Mouse (Mus musculus) kidney, postnatal 25 days (tissue): ENCODE measurements around the gene Akt1s1.
"Not testable (repeated sequence)": the region's sequence is repeated elsewhere in the genome, so short reads cannot be mapped to it uniquely, and the experiment has no call there.

Source experiments
- DNase-seq, 2 experiments: peaks; one replicate each; pipeline ENCODE4 v3.0.0; 2021; ENCODE audit warnings: mixed read lengths in 2 of 2

Gene Akt1s1

GRCm38 (mm10) chr7:44869697-44870528 lies 21.1 kb downstream of the Akt1s1 start, which contains the start of gene Ptov1:
Gene Ptov1, minus strand, starts transcription at chr7:44869788.
- peak; percentile 93 to 97 for DNase-seq

GRCm38 (mm10) chr7:44870614-44871013 lies 21.8 kb downstream of the Akt1s1 start:
- no peak for DNase-seq

- DNase-seq = no peak
Measured at GRCm38 (mm10) chr7:44871181-44871580, 22.4 kb downstream of the Akt1s1 start.

GRCm38 (mm10) chr7:44871774-44872173 lies 23.0 kb downstream of the Akt1s1 start:
- DNase-seq = not testable (repeated sequence)

- no peak for DNase-seq
Measured at GRCm38 (mm10) chr7:44877833-44878232, 29.0 kb downstream of the Akt1s1 start.

GRCm38 (mm10) chr7:44883036-44883435 lies 34.2 kb downstream of the Akt1s1 start:
- no peak for DNase-seq

- DNase-seq = no peak
Measured at GRCm38 (mm10) chr7:44884637-44885036, 35.8 kb downstream of the Akt1s1 start.

- no peak for DNase-seq
Measured at GRCm38 (mm10) chr7:44886964-44887363, 38.2 kb downstream of the Akt1s1 start.

- DNase-seq = no peak
Measured at GRCm38 (mm10) chr7:44888256-44889105, 39.7 kb downstream of the Akt1s1 start.

GRCm38 (mm10) chr7:44890180-44890579 lies 41.4 kb downstream of the Akt1s1 start:
- peak in 1 of 2 experiments; percentile 49 for DNase-seq

GRCm38 (mm10) chr7:44890737-44891136 lies 41.9 kb downstream of the Akt1s1 start:
- peak in 1 of 2 experiments; percentile 46 for DNase-seq

- DNase-seq = peak in 1 of 2 experiments; percentile 38
Measured at GRCm38 (mm10) chr7:44891611-44892010, 42.8 kb downstream of the Akt1s1 start.

- peak; percentile 96 for DNase-seq
Measured at GRCm38 (mm10) chr7:44892276-44892921, 43.6 kb downstream of the Akt1s1 start, which contains the start of gene Med25. Gene Med25, minus strand, starts transcription at chr7:44892712.

GRCm38 (mm10) chr7:44893197-44893596 lies 44.4 kb downstream of the Akt1s1 start:
- DNase-seq = no peak

- DNase-seq = no peak
Measured at GRCm38 (mm10) chr7:44894175-44894574, 45.4 kb downstream of the Akt1s1 start.

- no peak for DNase-seq
Measured at GRCm38 (mm10) chr7:44895206-44895592, 46.4 kb downstream of the Akt1s1 start.

- peak; percentile 93 to 95 for DNase-seq
Measured at GRCm38 (mm10) chr7:44895593-44896434, 47.0 kb downstream of the Akt1s1 start, which contains the start of gene Fuz. Gene Fuz, plus strand, starts transcription at chr7:44896079.

- DNase-seq = no peak
Measured at GRCm38 (mm10) chr7:44896499-44896898, 47.7 kb downstream of the Akt1s1 start.

GRCm38 (mm10) chr7:44898607-44899006 lies 49.8 kb downstream of the Akt1s1 start:
- DNase-seq = peak; percentile 45 to 81

- peak in 1 of 2 experiments; percentile 66 for DNase-seq
Measured at GRCm38 (mm10) chr7:44900632-44901031, 51.8 kb downstream of the Akt1s1 start.

- peak; percentile 43 to 68 for DNase-seq
Measured at GRCm38 (mm10) chr7:44901230-44901722, 52.5 kb downstream of the Akt1s1 start.
